Mouse (Mus musculus) stomach, embryonic 14.5 days (tissue): Measurements from ENCODE around the gene Slc5a4b. TPM values are rescaled to one million over a fixed set of nuclear protein-coding genes. Genes with fewer than 3 reads are reported as not detected.

Experiments used
- ATAC-seq: fragments of 200-750 bp; cut with Nextera tagmentation; 2 replicates; pipeline ENCODE4 v1.8.0; 2017; ENCODE audit warnings: low read depth, moderate TSS enrichment; ENCODE audit not compliant: insufficient number of reproducible peaks, insufficient read depth, low FRiP score
- H3K27ac ChIP-seq: fragments of 300-500 bp; sonication (generic); 2 replicates; pipeline ENCODE4 v1.5.1; 2014; ENCODE audit warnings: mild to moderate bottlenecking, low read length, moderate library complexity, mixed read lengths
- H3K27me3 ChIP-seq: fragments of 300-500 bp; sonication (generic); 2 replicates; pipeline ENCODE4 v1.6.1; 2014; ENCODE audit warnings: low read length, control low read depth, mixed read lengths; ENCODE audit not compliant: control insufficient read depth, insufficient read depth
- H3K36me3 ChIP-seq: fragments of 300-500 bp; sonication (generic); 2 replicates; pipeline ENCODE4 v1.6.1; 2014; ENCODE audit warnings: mild to moderate bottlenecking, control low read depth, low read length, moderate library complexity, mixed read lengths; ENCODE audit not compliant: control insufficient read depth, insufficient read depth
- H3K4me1 ChIP-seq: fragments of 300-500 bp; sonication (generic); 2 replicates; pipeline ENCODE4 v1.6.1; 2014; ENCODE audit warnings: low read length, control low read depth, mixed read lengths; ENCODE audit not compliant: control insufficient read depth, insufficient read depth
- H3K4me2 ChIP-seq: fragments of 300-500 bp; sonication (generic); replicated peaks from 2 replicates; pipeline ENCODE4 v1.6.1; 2014; ENCODE audit warnings: low read depth, low read length, control low read depth
- H3K4me3 ChIP-seq: fragments of 300-500 bp; sonication (generic); 2 replicates; pipeline ENCODE4 v1.5.1; 2014; ENCODE audit warnings: low read depth, low read length, control low read depth
- H3K9ac ChIP-seq: fragments of 300-500 bp; sonication (generic); replicated peaks from 2 replicates; pipeline ENCODE4 v1.6.1; 2014; ENCODE audit warnings: low read depth, mild to moderate bottlenecking, control low read depth, low read length, moderate library complexity, mixed read lengths
- H3K9me3 ChIP-seq: fragments of 300-500 bp; sonication (generic); 2 replicates; pipeline ENCODE4 v1.6.1; 2016; ENCODE audit warnings: low read depth, low read length, control low read depth; ENCODE audit not compliant: control insufficient read depth
- WGBS: fragments of 180-500 bp; shearing (Covaris S2); extraction: QIAGEN DNeasy Blood & Tissue Kit; methylation state at CpG from one replicate; pipeline ENCODE4 v1.1.7; 2014; 5-methylcytosine and 5-hydroxymethylcytosine counted together
- polyA plus RNA-seq: library from polyadenylated mRNA; unstranded; fragments of >200 nt; fragmentation: Nextera tagmentation; extraction: Ambion mirVana; gene quantifications from 2 replicates; pipeline ENCODE4 v1.2.1, GENCODE M21; 2014

Gene Slc5a4b
- polyA plus RNA-seq, 1 experiment from 2014 or later, result not detected

DNA sequence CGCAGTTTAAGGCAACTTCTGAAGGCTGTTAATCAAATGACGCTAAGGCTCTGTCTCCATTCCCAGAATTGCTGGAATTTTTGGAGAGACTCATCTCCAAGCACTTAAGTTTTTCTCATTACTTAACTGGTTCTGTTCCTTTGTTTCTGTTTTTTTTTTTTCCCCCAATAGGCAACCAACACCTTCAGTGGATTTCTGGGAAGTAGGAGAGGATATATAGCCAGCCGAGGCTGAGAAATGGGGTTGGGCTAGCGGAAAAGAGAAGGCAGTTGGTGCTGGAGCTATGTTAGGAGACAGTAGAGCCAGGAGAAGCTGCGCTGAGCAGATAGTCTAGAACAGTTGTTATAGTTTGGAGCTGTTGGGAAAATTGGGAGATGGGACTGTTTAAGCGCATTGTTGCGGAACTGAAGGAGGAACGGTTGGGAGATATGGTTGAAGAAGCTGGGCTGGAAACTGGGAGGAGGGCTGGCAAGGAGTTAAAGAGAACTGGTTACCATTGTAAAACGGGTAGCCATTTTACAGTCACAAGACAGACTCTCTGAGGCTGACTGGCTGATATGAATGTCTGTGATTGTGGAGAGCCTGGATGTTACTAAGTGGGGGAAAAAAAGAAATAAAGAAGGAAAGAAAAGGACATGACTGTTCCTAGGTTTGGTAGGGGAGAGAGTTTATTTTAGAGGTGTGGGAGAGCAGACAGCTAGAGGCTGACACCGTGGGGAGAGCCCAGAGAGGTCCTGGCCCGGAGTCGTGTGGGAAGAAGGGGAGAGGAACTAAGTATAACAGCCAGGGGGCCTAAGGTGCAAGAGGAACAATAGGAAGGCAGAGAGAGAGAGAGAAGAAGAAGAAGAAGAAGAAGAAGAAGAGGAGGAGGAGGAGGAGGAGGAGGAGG lies 83.4 kb downstream of the Slc5a4b start:
- Histone ChIP-seq H3K9me3 (no peaks in the 10 kb centered on the region), H3K27me3 (no peaks in the 10 kb centered on the region), H3K4me3 (no peak overlapping the region), H3K9ac (no peak overlapping the region), H3K4me2 (no peak overlapping the region), H3K4me1 (0 out of 2 replicates have a peak, but pooled peaks cover 3% of the 10 kb centered on the region), H3K36me3 (no peaks in the 10 kb centered on the region), H3K27ac (no peak overlapping the region)
- 61% methylated on average over 12 of the region's 12 CpGs for WGBS
- ATAC-seq, result no peak

DNA sequence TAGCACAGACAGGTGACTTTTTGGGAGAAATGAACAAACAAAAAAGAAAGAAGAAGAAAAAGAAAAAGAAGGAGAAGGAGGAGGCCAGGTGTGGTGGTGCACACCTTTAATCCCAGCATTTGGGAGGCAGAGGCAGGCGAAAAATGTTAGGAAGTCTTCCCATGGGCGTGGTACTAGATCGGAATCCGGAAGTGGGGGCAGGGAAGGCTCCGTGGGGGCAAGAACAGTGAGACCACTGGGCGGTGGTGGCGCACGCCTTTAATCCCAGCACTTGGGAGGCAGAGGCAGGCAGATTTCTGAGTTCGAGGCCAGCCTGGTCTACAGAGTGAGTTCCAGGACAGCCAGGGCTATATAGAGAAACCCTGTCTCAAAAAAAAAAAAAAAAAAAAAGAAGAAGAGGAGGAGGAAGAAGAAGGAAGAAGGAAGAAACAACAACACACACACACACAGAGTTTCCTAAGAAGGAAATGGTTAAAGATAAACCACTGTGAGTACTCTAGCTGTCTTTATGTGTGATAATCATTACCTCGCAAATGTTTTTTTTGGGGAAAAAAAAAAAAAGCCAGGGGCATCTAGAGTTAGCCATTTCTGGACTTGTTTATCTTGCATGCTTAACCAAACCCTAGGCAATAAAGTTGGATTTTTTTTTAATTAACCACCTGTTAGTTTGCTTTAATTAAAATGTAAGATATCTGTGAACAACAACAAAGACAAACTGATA lies 85.1 kb downstream of the Slc5a4b start:
- Histone ChIP-seq H3K9me3 (no peaks in the 10 kb centered on the region), H3K4me2 (no peak overlapping the region), H3K4me3 (no peak overlapping the region), H3K27me3 (no peaks in the 10 kb centered on the region), H3K4me1 (no peaks in the 10 kb centered on the region), H3K36me3 (no peaks in the 10 kb centered on the region), H3K27ac (no peak overlapping the region), H3K9ac (no peak overlapping the region)
- 95% methylated on average over 9 of the region's 10 CpGs for WGBS
- no peak for ATAC-seq

DNA sequence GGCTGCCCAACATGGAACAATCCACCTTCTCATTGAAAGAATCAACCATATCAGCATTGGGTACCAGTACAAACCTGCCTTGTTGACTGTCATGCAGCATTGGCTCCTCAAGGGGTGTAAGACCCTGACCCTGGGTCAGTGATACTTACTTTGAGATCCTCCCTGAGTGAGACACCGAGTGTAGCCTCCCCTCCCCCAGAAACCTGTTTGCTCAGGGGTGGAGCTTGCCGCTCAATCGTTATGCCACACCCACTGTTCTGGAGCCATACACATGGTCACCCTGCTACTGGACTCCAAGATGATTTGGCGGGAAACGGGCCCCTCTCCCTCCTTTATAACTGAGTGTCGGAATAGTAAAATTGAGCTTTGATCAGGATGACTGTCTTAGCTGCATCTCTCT lies 86.8 kb downstream of the Slc5a4b start:
- Histone ChIP-seq H3K27me3 (no peaks in the 10 kb centered on the region), H3K4me1 (no peaks in the 10 kb centered on the region), H3K36me3 (no peaks in the 10 kb centered on the region), H3K4me2 (no peak overlapping the region), H3K27ac (no peak overlapping the region), H3K4me3 (no peak overlapping the region), H3K9ac (no peak overlapping the region), H3K9me3 (no peaks in the 10 kb centered on the region)
- WGBS, result 93% methylated on average over 6 of the region's 6 CpGs
- no peak for ATAC-seq

DNA sequence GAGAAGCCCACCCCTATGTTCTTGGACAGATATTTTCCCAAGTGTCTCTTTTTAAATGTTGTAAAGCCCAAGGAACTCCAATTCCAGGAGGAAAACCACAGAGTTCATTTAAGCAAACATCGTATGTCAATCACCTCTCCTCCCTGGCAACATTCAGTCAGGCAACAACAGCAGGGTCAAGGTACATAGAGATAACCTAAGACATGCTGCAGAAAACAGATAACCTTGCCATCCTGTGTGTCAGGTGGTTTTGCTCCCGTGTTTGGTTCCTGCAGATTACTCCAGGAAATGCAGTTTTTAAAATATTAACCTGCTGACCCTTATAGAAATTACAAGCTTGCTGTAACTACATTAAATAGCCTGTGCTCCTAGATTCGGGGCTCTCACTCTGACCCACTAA lies 89.0 kb downstream of the Slc5a4b start:
- 37% methylated on average over 3 of the region's 3 CpGs for WGBS
- Histone ChIP-seq H3K27me3 (no peaks in the 10 kb centered on the region), H3K9ac (no peak overlapping the region), H3K4me2 (no peak overlapping the region), H3K36me3 (no peaks in the 10 kb centered on the region), H3K4me3 (no peak overlapping the region), H3K9me3 (no peaks in the 10 kb centered on the region), H3K27ac (no peak overlapping the region), H3K4me1 (no peaks in the 10 kb centered on the region)
- no peak for ATAC-seq

DNA sequence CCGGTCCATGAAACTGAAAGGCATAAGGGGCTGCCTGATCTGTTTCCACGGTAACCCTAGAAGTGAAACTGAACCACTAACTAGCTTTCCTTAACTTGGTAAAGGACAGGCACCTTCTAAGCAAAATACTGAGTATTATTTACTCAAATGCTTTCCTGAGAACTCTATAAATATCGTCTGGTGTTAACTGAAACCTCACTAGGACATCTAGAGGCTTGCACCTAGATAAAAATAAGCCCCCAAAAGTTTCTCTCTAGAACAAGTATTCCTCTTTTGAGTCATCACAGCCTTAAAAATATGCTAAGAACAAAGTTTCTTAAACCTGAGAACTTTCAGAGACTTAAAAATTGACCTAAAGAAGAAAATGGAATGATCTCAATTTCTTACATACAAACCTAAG lies 93.9 kb downstream of the Slc5a4b start:
- Histone ChIP-seq H3K4me1 (no peaks in the 10 kb centered on the region), H3K9ac (no peak overlapping the region), H3K4me2 (no peak overlapping the region), H3K9me3 (no peaks in the 10 kb centered on the region), H3K4me3 (no peak overlapping the region), H3K36me3 (no peaks in the 10 kb centered on the region), H3K27me3 (no peaks in the 10 kb centered on the region), H3K27ac (no peak overlapping the region)
- no peak for ATAC-seq
- 93% methylated on average over 3 of the region's 3 CpGs for WGBS

DNA sequence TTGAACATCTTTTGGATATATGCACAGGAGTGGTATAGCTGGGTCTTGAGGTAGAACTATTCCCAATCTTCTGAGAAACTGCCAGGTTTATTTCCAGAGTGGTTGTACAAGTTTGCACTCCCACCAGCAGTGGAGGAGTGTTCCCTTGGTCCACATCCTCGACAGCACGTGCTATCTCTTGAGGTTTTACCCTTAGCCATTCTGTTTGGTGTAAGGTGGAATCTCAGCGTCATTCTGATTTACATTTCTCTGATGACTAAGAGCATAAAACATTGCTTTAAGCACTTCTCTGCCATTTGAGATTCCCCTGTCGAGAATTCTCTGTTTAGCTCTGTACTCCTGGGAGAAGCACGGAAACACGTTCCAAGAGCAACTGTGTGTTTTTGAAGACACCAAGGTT lies 97.8 kb downstream of the Slc5a4b start:
- Histone ChIP-seq H3K9me3 (no peaks in the 10 kb centered on the region), H3K36me3 (no peaks in the 10 kb centered on the region), H3K27me3 (no peaks in the 10 kb centered on the region), H3K9ac (no peak overlapping the region), H3K4me1 (no peaks in the 10 kb centered on the region), H3K27ac (no peak overlapping the region), H3K4me3 (no peak overlapping the region), H3K4me2 (no peak overlapping the region)
- no peak for ATAC-seq
- WGBS, result 83% methylated on average over 6 of the region's 6 CpGs

DNA sequence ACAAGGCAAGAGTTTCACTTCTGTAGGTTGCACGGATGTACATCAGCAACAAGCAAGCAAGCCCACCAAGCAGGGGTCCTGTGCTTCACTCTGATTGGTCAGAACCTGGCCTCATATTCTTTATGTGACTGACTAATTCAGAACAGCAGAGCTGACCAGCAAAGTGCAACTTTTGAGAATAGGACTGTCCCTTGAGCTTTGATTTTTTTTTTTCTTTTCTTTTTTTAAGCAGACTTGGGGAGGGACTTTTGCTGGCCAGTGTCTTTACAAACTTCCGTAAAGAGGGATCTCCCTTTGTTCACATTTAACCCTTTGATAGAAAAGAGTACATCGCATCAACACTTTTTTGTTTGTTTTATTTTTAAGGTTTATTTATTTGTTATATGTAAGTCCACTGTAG lies 100.9 kb downstream of the Slc5a4b start:
- H3K27me3 ChIP-seq, result no peaks in the 10 kb centered on the region
- no peak overlapping the region for H3K27ac ChIP-seq
- ATAC-seq, result no peak
- H3K9ac ChIP-seq, result no peak overlapping the region
- WGBS, result 78% methylated on average over 3 of the region's 3 CpGs
- H3K9me3 ChIP-seq, result no peaks in the 10 kb centered on the region
- H3K36me3 ChIP-seq, result no peaks in the 10 kb centered on the region
- H3K4me2 ChIP-seq, result no peak overlapping the region
- H3K4me3 ChIP-seq, result no peak overlapping the region
- H3K4me1 ChIP-seq, result no peaks in the 10 kb centered on the region
